Mouse (Mus musculus) inflammation-experienced regulatory T-cells, adult 6 months (primary cell): ENCODE measurements around the gene Arsb. TPM values are rescaled to one million over a fixed set of nuclear protein-coding genes. Genes with fewer than 3 reads are reported as not detected.

Experiments
- ATAC-seq: one replicate; pipeline ENCODE4 v1.8.0; 2017
- polyA plus RNA-seq, 3 experiments: library from polyadenylated mRNA; unstranded; fragments of 100-300 nt; shearing (Covaris generic); gene quantifications; one replicate each; pipeline ENCODE4 v1.2.1; 2017

Gene Arsb
- polyA plus RNA-seq, 3 experiments from 2014 or later, result 6.2 to 26.1 (median 9.5) TPM

GRCm38 (mm10) chr13:93846831-93847518 is 75.5 kb downstream of the Arsb start:
- ATAC-seq, result no peak

- no peak for ATAC-seq
Observed at GRCm38 (mm10) chr13:93847614-93848013, 76.2 kb downstream of the Arsb start.

GRCm38 (mm10) chr13:93848615-93849014 is 77.2 kb downstream of the Arsb start:
- ATAC-seq, result no peak

GRCm38 (mm10) chr13:93849751-93850355 is 78.4 kb downstream of the Arsb start:
- no peak for ATAC-seq

GRCm38 (mm10) chr13:93850674-93851073 is 79.2 kb downstream of the Arsb start:
- ATAC-seq, result no peak

GRCm38 (mm10) chr13:93852419-93853138 is 81.1 kb downstream of the Arsb start:
- no peak for ATAC-seq

- no peak for ATAC-seq
Observed at GRCm38 (mm10) chr13:93853767-93854166, 82.3 kb downstream of the Arsb start.

- no peak for ATAC-seq
Observed at GRCm38 (mm10) chr13:93854325-93854724, 82.9 kb downstream of the Arsb start.

- no peak for ATAC-seq
Observed at GRCm38 (mm10) chr13:93854966-93855562, 83.6 kb downstream of the Arsb start.

- no peak for ATAC-seq
Observed at GRCm38 (mm10) chr13:93855701-93856183, 84.3 kb downstream of the Arsb start.

- ATAC-seq, result no peak
Observed at GRCm38 (mm10) chr13:93861211-93861610, 89.8 kb downstream of the Arsb start.

GRCm38 (mm10) chr13:93864066-93864740 is 92.8 kb downstream of the Arsb start:
- no peak for ATAC-seq

- ATAC-seq, result no peak
Observed at GRCm38 (mm10) chr13:93866638-93867037, 95.2 kb downstream of the Arsb start.

- ATAC-seq, result no peak
Observed at GRCm38 (mm10) chr13:93871681-93872080, 100.3 kb downstream of the Arsb start.

- no peak for ATAC-seq
Observed at GRCm38 (mm10) chr13:93872591-93872990, 101.2 kb downstream of the Arsb start.

GRCm38 (mm10) chr13:93877924-93878323 is 106.5 kb downstream of the Arsb start:
- no peak for ATAC-seq

- no peak for ATAC-seq
Observed at GRCm38 (mm10) chr13:93879426-93879825, 108.0 kb downstream of the Arsb start.

GRCm38 (mm10) chr13:93882132-93882531 is 110.7 kb downstream of the Arsb start:
- no peak for ATAC-seq

- no peak for ATAC-seq
Observed at GRCm38 (mm10) chr13:93886999-93887398, 115.6 kb downstream of the Arsb start.

- ATAC-seq, result no peak
Observed at GRCm38 (mm10) chr13:93888196-93888595, 116.8 kb downstream of the Arsb start.

- no peak for ATAC-seq
Observed at GRCm38 (mm10) chr13:93888916-93889315, 117.5 kb downstream of the Arsb start.

GRCm38 (mm10) chr13:93889991-93890390 is 118.6 kb downstream of the Arsb start:
- no peak for ATAC-seq

GRCm38 (mm10) chr13:93891276-93891675 is 119.8 kb downstream of the Arsb start:
- ATAC-seq, result no peak
